Mouse (Mus musculus): Measurements from ENCODE around the gene Ganab.
"Not testable (repeated sequence)": the region's sequence is repeated elsewhere in the genome, so short reads cannot be mapped to it uniquely, and the experiment has no call there.

Ganab gene

DNA sequence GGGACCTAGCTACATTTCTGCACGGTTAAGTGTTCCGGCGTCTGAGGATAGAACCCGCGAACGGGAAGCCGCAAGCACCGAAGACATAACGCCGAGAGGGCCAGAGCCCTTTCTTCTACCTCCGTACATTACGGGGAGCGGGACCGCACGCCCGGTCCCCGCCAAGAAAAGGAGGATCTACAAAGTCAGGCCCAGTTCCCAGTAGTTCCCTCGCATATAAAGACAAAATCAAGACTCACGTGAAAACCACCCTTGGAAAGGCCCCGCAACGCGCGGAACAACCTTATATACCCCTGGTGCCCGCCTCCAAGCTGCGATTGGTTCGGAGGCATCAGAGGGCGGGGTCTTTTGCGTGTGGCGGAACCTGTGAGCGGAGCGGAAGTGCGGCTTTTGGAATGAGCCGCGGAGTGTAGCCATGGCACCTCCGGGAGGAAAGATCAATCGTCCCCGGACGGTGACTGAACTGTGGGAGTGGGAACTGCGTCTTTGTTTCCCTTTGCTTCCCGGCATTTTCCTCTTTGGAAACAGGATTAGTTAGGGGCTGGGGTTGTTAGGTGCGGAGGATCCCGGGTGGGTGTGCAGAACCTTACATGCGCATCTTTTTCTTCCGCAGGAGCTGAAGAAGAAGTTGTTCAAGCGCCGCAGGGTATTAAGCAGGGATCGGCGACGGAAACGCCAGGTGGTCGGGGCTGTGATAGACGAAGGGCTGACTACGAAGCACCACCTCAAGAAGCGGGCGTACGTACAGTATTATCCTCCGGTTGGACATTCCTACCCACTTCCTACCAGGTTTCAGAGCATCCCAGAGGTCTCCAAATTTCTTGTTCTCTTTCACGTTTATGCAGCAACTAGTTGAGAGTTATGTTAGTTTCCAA lies 9.1 kb upstream of the Ganab start, which contains the start of the genes 1810009A15Rik and Gm49416:
1810009A15Rik (plus strand) TSS at position 343 of the 875 bp plus-strand sequence.
Gm49416 (plus strand) TSS at position 416 of the 875 bp plus-strand sequence.
- DNase-seq = peak; percentile 93

DNA sequence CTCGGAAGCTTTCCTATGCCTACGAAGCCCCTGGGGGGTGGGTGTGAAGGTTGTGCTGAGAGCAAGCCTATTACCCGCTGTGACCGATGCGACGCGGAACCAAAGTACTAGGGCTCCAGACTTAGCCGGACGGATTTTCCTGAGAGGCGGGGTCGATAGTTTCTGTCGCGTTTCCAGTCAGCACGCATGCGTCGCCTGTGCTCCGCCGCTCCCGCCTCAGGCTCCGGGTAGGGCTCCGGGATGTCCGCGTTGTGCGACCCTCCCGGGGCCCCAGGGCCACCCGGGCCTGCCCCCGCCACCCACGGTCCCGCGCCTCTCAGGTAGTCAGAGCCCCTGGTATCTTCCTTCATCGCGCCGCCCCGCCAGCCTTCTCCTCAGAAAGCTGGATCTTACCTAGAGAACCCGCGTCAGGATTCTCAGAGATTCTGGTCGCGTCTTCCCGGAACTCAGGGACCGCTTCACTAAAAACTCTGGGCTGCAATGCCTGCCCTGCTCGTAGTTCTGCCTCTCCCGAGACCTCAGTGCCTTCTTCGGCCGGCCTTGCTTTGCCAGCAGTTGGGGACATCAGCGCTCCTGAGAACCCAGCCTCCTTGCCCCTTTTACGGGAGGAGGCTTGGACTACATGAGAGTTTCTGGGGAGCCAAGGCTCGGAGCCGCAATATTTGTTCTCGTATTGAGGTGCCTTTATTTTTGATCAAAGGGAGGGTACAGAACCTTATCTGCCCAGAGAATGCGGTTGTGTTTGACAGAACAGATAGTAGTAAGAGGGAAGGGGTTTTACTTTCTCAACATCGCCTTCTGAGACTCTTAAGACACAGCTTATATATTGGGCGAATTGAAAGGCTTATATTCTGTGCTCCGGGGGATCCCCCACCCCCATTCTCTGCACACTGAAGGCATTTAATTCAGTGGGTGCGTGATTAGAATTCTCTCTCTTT lies 4.8 kb upstream of the Ganab start, which contains the start of gene Ints5:
Ints5 (plus strand) TSS at position 177 of the 938 bp plus-strand sequence.
- peak; percentile 81 for DNase-seq

DNA sequence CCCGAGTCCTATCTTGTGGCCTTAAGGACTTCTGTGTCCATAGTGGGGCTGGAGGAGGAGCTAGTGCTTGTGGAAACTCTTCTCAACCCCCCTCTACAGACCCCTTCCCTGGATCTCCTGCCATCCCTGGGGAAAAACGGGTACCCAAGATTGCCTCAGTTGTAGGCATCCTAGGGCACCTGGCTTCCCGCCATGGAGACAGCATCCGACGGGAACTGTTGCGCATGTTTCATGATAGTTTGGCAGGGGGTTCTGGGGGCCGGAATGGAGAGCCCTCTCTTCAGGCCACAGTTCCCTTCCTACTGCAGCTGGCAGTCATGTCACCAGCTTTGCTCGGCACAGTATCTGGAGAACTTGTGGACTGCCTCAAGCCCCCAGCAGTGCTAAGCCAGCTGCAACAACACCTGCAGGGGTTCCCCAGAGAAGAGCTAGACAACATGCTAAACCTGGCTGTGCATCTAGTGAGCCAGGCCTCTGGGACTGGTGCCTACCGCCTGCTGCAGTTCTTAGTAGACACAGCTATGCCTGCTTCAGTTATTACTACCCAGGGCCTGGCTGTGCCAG lies 2.4 kb upstream of the Ganab start:
- no peak for DNase-seq

DNA sequence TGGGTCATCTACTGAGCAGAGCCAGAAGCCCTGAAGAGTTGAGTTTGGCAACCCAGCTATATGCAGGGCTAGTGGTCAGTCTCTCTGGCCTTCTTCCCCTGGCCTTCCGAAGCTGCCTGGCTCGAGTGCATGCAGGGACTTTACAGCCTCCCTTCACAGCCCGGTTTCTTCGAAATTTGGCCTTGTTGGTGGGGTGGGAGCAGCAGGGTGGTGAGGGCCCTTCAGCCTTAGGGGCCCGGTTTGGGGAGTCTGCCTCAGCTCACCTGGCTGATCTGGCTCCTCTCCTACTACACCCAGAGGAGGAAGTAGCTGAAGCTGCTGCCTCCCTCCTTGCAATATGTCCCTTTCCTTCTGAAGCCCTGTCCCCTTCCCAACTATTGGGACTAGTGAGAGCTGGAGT lies 1.6 kb upstream of the Ganab start:
- not testable (repeated sequence) for DNase-seq

DNA sequence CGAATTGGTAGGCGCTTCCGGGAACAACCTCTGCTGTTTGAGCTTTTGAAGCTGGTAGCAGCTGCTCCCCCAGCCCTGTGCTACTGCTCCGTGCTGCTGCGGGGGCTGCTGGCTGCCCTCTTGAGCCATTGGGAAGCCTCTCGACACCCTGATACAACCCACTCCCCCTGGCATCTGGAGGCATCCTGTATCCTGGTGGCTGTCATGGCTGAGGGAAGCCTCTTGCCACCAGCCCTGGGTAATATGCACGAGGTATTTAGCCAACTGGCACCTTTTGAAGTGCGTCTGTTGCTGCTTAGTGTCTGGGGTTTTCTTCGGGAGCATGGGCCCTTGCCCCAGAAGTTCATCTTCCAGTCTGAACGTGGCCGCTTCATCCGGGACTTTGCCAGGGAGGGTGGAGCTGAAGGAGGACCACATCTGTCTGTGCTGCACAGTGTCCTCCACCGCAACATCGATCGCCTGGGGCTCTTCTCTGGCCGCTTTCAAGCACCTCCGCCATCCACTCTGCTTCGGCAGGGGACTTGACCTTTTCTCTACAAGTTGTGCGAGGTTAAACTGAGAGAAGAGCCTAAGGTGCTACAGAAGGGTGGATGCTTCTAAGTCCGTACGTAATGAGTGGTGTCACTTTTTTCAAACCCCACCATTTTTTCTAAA lies 533 bp upstream of the Ganab start:
- peak; percentile 29 for DNase-seq

DNA sequence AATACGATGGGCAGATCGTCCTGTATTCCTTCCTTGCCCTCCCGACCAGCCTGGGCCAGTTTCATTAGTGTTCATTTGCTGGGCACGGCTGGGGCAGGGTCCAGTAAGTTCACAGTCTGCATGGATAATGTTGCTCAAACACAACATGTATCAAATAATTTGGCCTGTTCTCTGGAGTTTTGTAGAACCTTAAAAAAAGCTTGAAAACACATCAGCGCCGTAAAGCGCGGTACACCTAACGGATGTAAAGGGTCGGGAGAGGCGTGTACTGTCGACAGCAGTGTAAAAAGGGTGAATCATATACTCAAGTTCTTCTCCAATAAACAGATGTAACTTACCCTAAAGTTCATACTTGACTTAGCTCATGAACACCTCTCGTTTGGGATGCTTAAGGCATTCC lies 705 bp downstream of the Ganab start:
- no peak for DNase-seq

DNA sequence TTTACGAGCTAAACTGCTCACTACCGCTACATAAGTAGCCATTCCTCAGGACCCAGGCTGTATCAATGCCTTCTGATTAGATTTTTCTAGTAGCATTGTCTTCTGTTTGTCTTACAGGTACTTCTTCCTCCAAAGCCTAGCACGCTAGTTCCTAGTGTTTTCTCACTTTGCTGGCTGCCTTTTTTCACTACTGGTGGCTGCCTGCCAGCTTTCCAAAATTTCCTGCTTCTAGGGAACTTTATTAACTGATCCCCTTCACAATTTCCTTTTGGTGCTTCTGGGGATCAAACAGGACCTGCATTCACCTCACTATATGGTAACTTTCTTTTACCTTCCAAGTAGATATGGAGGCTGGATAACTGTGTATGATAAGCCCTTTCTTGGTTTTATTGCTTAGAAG lies 1.2 kb downstream of the Ganab start:
- DNase-seq = no peak

DNA sequence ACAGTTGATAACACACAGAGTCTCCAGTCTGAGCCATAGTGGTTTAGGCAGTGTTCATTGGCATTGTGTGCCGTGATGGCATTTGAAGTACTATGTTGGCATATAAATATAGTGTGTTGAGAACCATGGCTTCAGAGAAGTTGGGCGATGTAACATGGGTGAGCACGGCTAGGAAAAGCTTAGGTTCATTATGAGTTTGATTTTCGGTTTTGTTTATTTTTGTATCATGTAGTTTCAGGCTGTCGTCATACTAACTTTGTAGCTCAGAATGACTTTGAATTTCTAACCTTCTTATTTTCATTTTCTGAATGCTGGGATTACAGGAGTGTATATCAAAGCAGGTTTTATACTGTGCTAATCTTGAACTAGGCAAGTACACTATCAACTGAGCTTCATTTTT lies 5.5 kb downstream of the Ganab start:
- DNase-seq = no peak

DNA sequence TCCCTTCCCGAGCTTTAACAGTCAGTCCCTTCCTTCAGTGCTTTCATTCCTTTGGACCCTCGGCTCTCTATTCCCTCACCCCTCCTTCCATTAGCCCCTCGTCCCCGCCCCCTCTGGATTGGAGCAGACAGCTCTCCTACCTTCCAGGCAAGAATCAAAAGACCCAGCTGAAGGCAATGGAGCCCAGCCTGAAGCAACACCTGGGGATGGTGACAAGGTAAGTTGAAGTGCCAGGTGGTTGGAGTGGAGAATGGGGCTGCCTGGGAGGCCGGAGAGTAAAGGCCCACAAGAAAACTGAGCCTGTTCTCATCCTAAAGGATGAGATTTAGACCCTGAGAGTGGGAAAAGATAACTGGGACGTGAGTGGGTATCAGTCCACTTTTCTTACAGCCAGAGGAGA lies 10.7 kb downstream of the Ganab start:
- no peak for DNase-seq

DNA sequence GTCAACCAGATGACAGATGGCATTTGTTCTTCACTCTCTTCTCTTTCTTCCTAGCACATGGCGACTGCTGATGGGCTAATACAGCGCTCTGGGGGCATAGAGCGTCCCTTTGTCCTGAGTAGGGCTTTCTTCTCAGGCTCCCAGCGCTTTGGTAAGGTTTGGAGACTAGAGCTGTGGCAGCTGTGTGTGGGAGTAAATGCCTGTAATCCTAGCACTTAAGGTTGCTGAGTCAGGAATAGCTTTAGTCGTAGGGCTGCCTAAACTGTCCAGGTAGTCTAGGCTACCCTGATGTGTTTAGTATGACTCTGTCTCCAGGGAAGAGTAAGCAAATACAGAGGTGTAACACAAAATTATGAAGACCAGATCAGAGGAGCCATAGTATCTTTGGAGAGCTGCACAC lies 13.9 kb downstream of the Ganab start:
- DNase-seq = no peak

DNA sequence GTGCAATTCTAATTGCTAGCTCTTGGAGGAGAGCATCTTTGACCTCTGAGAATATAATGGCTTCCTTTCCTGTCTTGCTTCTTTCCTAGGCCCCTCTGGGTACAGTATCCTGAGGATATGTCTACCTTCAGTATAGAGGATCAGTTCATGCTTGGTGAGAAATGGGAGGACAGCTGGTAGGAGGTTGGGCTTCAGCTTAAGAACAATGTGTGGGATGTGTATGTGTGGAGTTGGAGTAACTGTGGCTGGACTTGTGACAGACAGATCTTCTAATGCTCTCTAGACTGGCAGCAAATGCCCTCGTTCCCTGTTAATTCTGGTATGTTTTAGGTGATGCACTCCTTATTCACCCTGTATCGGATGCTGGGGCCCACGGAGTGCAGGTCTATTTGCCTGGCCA lies 16.3 kb downstream of the Ganab start:
- no peak for DNase-seq

DNA sequence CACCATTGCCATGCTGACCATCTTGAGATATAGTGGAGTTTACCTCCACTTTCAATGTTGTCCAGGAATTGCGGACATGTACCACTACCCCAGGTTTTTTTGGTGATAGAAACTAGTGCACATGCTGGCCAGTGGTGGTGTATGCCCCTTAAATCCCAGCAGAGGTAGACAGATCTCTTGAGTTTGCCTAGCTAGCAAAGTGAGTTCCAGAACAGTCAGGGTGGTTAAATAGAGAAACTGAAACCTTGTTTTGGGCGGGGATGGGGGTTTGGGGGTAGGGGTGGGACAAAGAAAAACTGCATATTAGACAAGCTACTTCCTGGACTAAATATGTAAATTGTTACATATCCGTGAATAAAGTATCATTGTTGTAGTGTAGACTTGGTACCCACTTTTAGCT lies 21.1 kb downstream of the Ganab start:
- DNase-seq = no peak

DNA sequence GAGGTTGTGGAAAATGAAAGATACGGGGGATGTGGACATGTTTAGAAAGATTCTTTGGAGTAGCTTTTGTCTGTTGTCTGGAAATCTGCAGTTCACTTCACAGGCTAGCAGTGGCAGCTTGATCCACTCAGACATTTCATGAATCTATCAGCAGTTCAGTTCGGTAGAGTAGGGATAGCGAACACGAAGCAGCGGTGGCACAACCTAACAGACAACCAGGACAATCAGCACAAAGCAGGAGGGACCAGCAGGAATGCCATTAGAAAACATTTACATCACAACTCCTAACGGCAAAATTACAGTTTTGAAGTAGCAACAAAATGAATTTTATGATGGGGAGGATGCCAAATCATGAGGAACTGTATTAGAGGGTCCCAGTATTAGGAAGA lies 21.8 kb downstream of the Ganab start:
- DNase-seq = no peak

DNA sequence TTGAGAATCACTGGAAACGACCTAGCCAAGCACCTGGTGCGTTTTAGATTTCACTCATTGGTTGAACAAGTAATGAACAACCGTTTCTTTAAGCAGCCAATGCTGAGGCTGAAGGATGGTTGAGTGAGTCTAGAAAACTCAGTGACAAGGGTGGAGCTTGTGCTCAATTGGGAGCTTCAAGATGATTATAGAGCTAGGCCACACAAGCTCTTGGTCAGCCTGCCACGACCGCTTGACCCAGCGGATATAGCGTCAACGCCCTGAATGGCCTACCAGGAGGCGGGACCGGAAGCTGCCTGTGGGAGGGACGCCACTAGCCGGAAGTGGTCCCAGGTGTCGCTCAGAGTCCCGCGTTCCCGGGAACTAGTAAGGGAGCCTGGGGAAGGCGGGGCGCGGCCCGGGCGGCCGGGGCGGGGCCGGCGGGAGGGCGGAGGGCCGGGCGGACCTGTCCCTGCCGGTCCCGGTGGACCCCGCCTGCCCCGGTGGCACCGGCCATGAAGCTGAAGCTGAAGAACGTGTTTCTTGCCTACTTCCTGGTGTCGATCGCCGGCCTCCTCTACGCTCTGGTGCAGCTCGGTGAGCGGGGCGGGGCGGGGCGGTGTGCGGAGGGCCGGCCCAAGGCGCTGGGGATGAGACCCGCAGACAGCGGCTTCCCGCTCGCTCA lies 22.3 kb downstream of the Ganab start, which contains the start of gene B3gat3:
B3gat3 (plus strand) TSS at position 302 of the 664 bp plus-strand sequence.
- peak; percentile 94 for DNase-seq

DNA sequence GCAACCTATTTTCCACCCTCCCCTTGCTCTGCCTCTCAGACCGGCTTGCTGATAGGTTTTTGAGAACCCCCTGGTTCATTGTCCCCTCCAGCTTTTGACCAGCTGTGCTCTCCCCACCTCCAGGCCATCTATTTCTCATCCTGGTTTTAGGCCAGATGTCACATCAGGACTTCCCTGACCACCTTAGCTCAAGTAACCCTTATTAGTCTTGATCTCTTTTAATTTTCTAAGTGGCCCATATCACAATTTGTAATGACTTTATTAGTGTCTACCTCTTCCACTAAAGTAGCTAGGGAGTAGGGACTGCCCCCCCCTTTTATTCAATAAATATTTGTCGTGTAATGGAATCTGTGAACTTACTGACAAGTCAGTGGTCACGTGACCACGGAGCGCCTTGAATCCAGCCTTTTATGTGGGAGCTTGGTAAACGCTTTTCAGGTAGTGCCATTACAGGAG lies 23.0 kb downstream of the Ganab start:
- no peak for DNase-seq

DNA sequence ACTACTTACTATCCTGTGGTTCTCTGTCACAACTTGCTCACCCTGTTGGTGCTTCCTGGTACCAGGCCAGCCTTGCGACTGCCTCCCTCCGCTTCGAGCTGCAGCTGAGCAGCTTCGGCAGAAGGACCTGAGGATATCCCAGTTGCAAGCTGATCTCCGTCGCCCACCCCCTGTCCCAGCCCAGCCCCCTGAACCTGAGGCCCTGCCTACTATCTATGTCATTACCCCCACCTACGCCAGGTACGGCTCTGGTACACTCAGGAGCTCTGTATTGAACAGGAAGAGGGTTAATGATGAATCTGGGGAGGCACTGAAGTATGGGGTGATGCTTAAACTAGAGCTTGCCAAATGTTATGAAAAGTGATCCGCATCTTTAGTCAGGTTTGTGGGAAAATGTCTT lies 23.9 kb downstream of the Ganab start:
- no peak for DNase-seq

DNA sequence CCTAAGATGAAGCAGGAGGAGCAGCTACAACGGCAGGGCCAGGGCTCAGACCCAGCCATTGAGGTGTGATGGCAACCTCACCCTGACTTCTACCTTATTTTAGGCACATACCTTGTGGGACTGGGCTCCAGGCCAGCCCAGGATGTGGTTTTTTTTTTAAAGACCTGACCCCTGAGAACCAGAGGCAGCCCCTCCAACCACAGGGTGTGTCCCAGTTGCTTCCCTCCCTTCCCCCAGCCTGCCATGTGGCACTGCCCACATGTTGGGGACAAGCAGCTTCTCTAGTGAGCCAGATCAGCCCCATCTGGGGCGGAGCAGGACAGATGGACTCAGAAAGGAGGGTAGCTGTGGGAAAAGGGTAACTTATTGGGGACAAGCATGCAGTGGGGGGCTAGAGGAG lies 28.9 kb downstream of the Ganab start:
- no peak for DNase-seq

DNA sequence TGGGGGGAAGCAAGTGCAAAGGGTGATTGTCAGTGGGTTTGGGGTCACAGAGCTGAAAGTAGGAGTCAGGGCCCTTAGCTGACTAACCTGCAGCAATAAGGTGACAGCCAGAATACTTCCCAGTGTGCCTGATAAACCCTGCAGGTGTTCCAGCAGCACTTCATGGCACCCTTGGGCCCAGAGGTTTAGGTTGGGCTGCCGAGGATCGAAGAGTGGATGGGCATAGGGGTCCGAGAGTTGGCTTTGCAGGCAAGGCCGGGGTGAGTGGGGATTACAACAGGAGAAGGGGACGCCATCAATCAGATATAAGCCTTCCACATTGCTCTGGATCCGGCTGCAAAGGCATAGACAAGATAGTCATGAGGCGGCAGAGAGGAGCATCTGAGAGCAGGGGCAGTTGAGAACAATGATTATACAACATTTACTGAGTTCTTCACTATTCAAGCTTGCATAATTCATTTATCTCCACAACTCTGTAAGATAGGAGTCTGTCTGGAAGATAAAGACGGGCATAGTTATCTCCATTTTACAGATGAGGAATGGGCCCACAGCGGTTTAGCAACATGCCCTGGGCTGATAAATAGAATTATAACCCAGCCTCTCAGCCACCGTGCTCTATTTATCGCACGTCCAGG lies 30.1 kb downstream of the Ganab start:
- DNase-seq = no peak

DNA sequence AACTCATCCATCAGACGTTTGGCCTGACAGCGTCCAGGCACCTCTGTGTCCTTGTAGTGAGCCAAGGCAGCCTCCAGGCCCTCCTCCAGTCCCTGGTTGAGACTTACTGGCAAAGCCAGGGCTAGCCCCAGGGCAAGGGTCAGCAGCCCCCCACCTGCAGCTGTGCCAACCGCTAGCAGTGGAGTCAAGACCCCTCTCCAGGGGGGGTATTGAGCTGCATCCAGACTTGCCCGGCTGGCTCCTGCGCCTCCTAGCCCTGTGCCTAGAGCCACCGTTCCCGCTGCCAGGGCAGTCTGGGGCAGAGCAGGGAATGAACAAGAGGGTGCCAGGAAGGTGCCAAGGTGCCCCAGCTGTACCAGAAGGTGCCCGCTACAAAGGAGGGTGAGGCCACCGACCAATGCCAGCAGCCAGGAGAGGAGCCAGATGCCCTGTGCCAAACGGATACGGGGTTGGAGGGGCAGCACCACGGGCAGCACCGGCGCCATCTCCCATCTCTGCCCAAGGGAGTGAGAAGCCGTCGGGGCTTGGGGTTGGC lies 30.9 kb downstream of the Ganab start:
- DNase-seq = no peak

DNA sequence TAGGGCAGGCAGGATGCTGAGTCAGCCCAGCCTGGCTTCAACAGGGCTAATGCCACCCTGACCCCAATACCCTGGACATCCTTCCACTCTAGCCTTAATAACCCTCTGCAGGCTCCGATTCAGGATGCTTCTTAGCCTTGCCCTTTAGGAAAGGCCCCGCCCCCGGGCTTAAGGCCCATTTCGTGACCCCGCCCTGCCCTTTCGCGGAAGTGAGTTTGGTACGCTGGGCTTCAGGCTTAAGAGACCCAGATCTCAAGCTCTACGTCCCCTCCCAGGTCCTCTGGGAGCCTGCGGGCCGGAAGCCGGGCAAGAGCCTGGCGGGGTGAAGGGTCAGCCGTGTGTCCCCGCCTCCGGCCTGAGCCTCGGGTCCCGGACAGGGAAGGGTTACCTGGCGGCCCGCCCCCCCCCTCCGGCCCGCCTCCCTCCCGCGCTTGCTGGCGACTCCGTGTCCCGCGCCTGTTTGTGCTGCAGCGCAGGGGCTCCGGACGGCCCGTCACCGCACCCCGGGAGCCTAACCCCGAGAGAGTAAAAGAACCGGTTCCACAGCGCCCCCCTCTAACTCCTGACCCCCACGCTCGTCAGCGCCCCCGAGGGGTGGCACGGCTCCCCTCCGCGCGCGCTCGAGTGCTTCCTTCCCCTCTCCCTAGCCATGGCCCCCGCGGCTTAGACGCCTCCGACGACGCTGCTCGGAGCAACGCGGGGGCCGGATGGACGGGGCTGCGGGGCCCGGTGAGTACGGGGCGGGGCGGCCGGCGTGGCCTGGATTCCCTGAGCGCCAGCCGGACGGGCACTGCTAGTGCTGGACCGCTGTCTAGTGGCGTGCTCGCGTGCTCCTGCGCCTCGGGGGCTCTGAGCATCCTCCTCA lies 31.6 kb downstream of the Ganab start, which contains the start of the genes Rom1 and Eml3:
Rom1 (minus strand) TSS at position 133 of the 865 bp plus-strand sequence.
Eml3 (plus strand) TSS at position 329 of the 865 bp plus-strand sequence.
- DNase-seq = peak; percentile 56
